Mouse (Mus musculus) ES-E14 (cell line): ENCODE results near the gene Vmn2r21.
"Not testable (repeated sequence)": the region's sequence is repeated elsewhere in the genome, so short reads cannot be mapped to it uniquely, and the experiment has no call there.

ENCODE experiments used
- ZC3H11A ChIP-seq: IDR thresholded peaks from 2 replicates; pipeline ENCODE4 v1.6.1; 2012; ENCODE audit warnings: low read depth, mild to moderate bottlenecking, inconsistent platforms, low read length, borderline replicate concordance
- ZNF384 ChIP-seq: IDR thresholded peaks from 2 replicates; pipeline ENCODE4 v1.6.1; 2012; ENCODE audit warnings: low read depth, low read length, inconsistent platforms

GRCm38 (mm10) chr6:123533306-123533705 is at the start of gene Vmn2r21:
- TF ChIP-seq ZC3H11A, ZNF384: not testable (repeated sequence)
